Mouse (Mus musculus) c-Kit-positive CD71-positive TER-119-positive erythroid progenitor cells, embryonic 14.5 days (primary cell): Measurements from ENCODE around the gene Cd302.
A peak's percentile ranks its signal among the peaks of the same experiment; 100 is the strongest.

ENCODE experiments used
- DNase-seq: peaks from one replicate; pipeline ENCODE4 v3.0.0-alpha.2; 2013; ENCODE audit warnings: low spot score

The Cd302 gene

DNA sequence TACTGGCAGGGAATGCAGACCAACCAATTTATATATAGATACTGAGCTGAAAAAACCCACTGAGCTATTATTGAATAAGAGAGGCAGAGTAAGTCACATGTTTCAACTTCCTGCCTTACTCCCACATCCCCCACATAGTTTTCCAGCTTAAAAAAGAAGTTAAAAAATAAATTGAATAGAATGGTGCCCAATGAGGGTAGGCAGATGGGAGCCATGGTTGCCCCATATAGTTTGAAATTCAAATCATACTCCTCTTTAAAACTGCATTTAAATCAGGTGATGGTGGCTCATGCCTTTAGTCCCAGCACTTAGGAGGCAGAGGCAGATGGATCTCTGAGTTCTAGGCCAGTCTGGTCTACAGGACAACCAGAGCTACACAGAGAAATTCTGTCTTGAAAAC is 30.8 kb downstream of the Cd302 start:
- DNase-seq = no peak

DNA sequence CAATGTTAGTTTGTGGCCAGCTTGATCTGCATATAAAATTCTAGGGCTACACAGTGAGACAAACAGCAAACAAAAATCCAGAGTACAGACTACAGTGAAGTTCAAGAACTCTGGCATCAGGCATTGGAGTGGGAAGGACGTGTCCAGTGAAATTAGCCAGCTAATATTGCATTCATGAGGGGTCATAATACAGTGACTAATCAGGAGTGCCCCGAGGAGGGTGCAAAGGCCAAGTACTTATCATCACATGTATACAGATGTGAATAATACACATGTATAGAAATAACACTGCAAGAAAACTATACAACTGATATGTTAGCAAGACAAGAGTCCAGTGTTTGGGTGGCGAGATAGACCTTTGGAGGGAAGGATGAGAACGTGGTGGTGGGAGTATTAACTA is 31.5 kb downstream of the Cd302 start:
- DNase-seq = no peak

GRCm38 (mm10) chr2:60234506-60234905 is 49.8 kb downstream of the Cd302 start:
- DNase-seq = no peak

DNA sequence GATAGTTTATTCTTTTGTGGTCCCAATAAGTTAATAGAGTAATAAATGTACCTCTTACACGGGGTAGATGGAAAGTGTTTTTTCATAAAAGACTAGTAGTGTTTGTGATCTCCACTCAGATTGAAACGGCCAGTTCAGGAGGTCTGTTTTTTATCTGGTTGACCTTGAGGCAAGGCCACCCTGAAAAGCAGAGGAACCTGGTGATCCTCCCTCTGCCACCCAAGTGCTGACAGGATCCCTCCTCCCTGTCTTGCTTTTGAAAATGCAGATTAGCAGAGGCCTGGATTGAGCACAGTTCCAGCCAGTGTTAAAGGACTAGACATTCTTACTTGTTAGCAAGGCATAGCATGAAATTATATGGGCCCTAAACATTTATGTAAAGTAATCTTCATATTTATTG is 51.1 kb downstream of the Cd302 start:
- no peak for DNase-seq

DNA sequence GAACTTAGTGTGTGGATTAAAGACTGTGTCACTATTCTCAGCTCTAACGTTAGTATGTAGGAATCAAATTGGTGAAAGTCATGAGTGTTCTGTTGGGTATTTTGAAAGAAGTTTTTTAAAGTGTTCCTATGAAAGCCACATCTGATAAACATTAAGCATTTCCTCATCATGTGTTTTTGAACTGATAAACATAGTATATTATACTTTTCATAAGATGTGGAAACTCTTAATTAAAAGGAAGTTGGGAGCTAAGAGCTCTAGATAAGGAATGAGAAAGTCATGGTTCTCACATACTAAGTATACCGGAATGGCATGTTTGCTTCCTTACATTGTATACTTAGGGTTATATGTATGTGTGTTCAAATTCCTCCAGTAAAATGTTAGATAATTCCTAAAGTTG is 53.9 kb downstream of the Cd302 start:
- no peak for DNase-seq

DNA sequence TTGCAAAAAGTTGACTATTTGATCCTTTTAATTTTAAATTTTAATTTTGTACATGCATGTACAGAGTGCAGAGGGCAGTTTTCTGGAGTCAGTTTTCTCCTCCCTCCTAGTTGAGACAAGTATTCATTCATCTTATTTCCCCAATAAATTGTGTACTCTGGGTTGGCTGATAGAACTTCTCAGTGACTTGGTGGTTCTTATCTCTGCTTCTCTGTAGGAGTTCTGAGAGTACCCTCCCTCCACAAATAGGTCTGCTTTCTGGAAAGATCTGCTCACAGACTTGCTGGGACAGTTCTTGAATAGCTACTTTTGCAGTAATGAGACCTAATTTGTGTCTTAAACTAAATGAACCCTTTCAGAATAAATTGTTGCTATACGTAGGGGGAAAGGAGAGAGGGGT is 55.8 kb downstream of the Cd302 start:
- no peak for DNase-seq

GRCm38 (mm10) chr2:60223489-60223888 is 60.8 kb downstream of the Cd302 start:
- no peak for DNase-seq

GRCm38 (mm10) chr2:60221954-60222353 is 62.3 kb downstream of the Cd302 start:
- no peak for DNase-seq

DNA sequence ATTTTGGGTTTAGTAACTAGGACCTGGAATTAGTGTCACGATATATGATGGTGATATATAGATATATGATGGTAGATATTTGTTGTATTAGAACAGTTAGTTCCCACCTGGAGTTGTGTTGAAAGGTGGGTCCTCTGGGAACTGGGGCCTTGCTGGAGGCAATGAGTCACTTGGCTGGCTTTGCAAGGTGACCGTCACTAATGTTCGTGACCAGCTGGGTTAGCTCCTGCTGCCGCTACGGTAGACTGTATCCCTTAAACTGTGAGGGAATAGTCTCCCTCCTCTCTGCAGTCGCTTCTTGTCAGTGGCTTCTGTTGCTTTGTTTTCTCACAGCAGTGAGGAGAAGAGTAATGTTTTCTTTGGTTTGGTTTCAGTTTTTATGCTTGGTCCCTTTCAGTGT is 63.1 kb downstream of the Cd302 start:
- no peak for DNase-seq

GRCm38 (mm10) chr2:60217620-60218019 is 66.7 kb downstream of the Cd302 start:
- no peak for DNase-seq

DNA sequence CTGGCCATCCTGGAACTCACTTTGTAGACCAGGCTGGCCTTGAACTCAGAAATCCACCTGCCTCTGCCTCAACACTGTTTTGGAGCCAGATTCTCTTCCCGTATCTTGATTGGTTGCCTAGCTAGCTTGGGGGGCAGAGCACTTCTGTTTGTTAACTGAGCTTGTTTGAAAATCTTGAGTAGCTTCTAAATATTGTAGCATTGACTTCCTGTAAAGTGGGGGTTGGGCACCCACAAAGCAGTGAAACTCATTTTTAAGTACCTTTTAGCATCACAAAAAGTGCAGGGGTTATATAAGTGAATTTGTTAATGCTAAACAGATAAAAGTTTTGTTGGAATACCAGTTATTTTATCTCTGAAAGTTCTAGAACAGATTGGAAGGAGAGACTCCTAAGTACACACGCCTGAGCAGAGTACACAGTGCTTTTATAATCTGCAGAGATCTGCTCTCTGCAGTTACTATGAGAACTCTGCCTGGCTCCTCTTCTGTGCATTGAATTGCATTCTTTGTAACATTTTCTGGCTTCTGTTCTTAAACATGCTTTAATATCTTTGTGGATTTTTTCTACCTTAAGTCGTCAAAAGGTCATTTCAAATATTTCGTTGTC is 67.6 kb downstream of the Cd302 start:
- DNase-seq = no peak

- no peak for DNase-seq
Observed at GRCm38 (mm10) chr2:60214683-60215082, 69.6 kb downstream of the Cd302 start.

GRCm38 (mm10) chr2:60212488-60212887 is 71.8 kb downstream of the Cd302 start:
- DNase-seq = no peak

GRCm38 (mm10) chr2:60210821-60211220 is 73.5 kb downstream of the Cd302 start:
- no peak for DNase-seq

DNA sequence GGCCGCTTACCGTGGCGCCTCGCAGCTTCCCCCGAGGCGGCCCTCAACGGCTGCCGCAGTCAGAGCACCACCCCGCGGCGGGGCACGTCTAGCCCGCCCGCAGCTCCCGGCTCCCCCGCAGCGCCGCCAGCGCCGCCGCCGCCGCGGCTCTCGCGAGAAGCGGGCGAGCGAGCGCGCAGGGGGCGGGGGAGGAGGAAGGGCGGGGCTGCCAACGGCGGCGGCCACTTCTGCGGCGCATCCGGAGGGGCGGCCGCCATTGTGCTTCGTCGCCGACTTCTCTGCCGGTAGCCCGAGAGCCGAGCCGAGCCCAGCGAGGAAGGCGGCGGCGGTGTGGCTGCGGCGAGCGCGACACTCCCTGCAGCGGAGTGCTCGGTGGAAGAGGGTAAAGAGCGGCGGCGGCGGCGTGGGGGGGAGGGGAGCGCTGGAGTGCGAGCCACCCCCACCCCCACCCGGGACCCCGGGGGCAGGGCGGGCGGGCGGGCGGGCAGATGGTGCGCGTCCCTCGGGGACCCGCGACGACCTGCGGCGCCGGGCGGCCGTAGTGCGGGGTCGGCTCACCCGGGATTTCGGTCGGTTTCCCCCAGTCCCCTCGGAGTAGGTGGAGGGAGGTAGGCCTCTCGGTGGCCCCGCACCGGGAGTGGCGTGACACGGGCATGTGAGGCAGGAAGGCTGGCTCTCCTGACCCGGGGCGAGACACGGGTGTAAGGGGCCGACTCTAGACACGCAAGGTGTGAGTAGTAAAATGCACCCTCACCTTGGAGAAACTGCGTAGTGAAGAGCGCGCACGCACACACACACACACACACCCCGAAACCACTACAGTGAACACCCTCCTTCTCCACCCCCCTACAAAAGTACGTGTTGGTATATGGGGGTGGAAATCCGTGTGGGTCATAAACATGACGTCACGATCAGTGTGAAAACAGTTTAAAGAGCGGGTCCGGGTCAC is 74.3 kb downstream of the Cd302 start, which contains the start of the genes Baz2b and March7:
Gene Baz2b (minus strand): TSS at position 137 of the 949 bp plus-strand sequence.
Gene March7 (plus strand): TSS at position 185 of the 949 bp plus-strand sequence.
- DNase-seq = peak; percentile 80

DNA sequence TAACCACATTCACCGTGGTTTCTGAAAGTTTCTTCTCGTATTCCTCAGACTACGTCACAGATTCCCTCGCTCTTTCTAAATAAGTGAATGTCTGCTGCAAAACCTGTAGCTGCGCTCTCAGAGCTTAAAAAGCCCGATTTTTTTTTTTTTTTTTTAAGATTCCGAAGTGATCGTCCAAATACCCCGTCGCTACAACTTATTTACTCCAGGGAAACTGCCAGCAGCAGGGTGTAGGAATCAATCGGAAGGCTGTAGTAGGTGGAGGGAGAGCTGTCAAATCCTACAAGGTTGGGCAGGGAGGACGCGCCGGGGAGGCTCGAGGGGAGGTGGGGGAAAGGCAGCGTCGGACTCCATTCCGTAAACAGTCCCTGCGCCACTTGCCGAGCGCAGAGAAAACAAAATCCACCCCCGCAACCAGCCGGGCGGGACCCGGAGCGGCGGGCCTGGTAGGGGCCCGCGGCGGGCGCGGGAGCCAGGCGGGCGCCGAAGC is 75.1 kb downstream of the Cd302 start:
- DNase-seq = peak; percentile 46

GRCm38 (mm10) chr2:60205795-60206194 is 78.5 kb downstream of the Cd302 start:
- no peak for DNase-seq

GRCm38 (mm10) chr2:60204162-60204561 is 80.1 kb downstream of the Cd302 start:
- DNase-seq = no peak

DNA sequence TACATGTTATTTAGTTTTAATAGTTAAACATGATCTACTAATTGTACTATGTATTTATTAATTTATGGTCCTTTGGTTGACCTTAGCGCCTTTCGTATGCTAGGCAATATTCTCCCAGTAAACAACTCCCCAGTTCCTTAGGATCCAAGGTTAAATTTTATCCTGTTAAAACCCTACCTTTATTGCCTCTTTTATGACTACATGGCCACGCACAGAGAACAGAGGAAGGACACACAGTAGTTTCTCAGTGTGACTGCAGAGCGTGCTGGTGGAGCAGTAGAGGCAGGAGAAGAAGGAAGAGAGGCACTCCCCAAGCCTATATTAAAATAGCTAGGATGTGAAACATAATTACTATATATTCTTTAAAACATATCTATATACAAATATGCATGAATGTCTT is 80.6 kb downstream of the Cd302 start:
- no peak for DNase-seq

- no peak for DNase-seq
Observed at GRCm38 (mm10) chr2:60202900-60203530, 81.3 kb downstream of the Cd302 start.
